Mouse (Mus musculus) MEL (cell line): ENCODE results near the gene Usf3. TPM values are rescaled to one million over a fixed set of nuclear protein-coding genes. Genes with fewer than 3 reads are reported as not detected.

Source experiments
- DNase-seq: peaks from one replicate; pipeline ENCODE4 v3.0.0; 2011; ENCODE audit warnings: low read depth, low spot score
- H3K27ac ChIP-seq: 2 replicates; pipeline ENCODE4 v1.5.1; 2012; ENCODE audit warnings: low read depth, mild to moderate bottlenecking, control low read depth, low read length, moderate library complexity; ENCODE audit not compliant: control insufficient read depth
- H3K27me3 ChIP-seq, 2 experiments: fragments of 150-350 bp in 1 of 2; sonication (generic) in 1 of 2; 2 replicates each; pipeline ENCODE4 v1.6.1; 2012; ENCODE audit warnings: low read length in 2 of 2, mild to moderate bottlenecking in 2 of 2, improper control_type of control experiment in 1 of 2, moderate library complexity in 1 of 2; ENCODE audit not compliant: insufficient read depth in 2 of 2, control insufficient read depth in 1 of 2
- H3K36me3 ChIP-seq, 2 experiments: 2 replicates each; pipeline ENCODE4 v1.6.1; 2012 to 2014; ENCODE audit warnings: low read length in 2 of 2, improper control_type of control experiment in 1 of 2, inconsistent platforms in 1 of 2, mild to moderate bottlenecking in 1 of 2; ENCODE audit not compliant: insufficient read depth in 2 of 2, control insufficient read depth in 1 of 2
- H3K4me1 ChIP-seq, 2 experiments: fragments of 150-350 bp in 1 of 2; sonication (generic) in 1 of 2; 2 replicates each; pipeline ENCODE4 v1.6.1; 2012; ENCODE audit warnings: low read length in 2 of 2, improper control_type of control experiment in 1 of 2, mild to moderate bottlenecking in 1 of 2; ENCODE audit not compliant: insufficient read depth in 2 of 2, control insufficient read depth in 1 of 2
- H3K4me3 ChIP-seq, 2 experiments: fragments of 150-350 bp in 1 of 2; sonication (generic) in 1 of 2; 2 replicates each; pipeline ENCODE4 v1.5.1; 2012; ENCODE audit warnings: low read depth in 2 of 2, low read length in 2 of 2, mild to moderate bottlenecking in 2 of 2, moderate library complexity in 2 of 2, control low read depth in 1 of 2, improper control_type of control experiment in 1 of 2; ENCODE audit not compliant: control insufficient read depth in 1 of 2, insufficient read depth in 1 of 2
- H3K79me2 ChIP-seq: 2 replicates; pipeline ENCODE4 v1.6.1; 2012; ENCODE audit warnings: mild to moderate bottlenecking, low read length, moderate library complexity; ENCODE audit not compliant: control insufficient read depth, poor library complexity, insufficient read depth
- H3K9ac ChIP-seq: 2 replicates; pipeline ENCODE4 v1.6.1; 2012; ENCODE audit warnings: low read depth, mild to moderate bottlenecking, control low read depth, low read length, moderate library complexity; ENCODE audit not compliant: control insufficient read depth, poor library complexity, severe bottlenecking
- H3K9me3 ChIP-seq: fragments of 150-350 bp; sonication (generic); replicated peaks from 2 replicates; pipeline ENCODE4 v1.6.1; 2012; ENCODE audit warnings: mild to moderate bottlenecking, low read length, improper control_type of control experiment, moderate library complexity; ENCODE audit not compliant: insufficient read depth
- E2F4 ChIP-seq: IDR thresholded peaks from 2 replicates; pipeline ENCODE4 v1.6.1; 2011; ENCODE audit warnings: low read depth, low read length, improper control_type of control experiment, borderline replicate concordance
- EP300 ChIP-seq, 2 experiments: IDR thresholded peaks; 2 replicates each; pipeline ENCODE4 v1.6.1; 2011; ENCODE audit warnings: improper control_type of control experiment in 2 of 2, low read length in 2 of 2, low read depth in 1 of 2, mild to moderate bottlenecking in 1 of 2
- ETS1 ChIP-seq: IDR thresholded peaks from 2 replicates; pipeline ENCODE4 v1.6.1; 2012; ENCODE audit warnings: low read depth, mild to moderate bottlenecking, inconsistent platforms, low read length, improper control_type of control experiment, moderate library complexity
- HCFC1 ChIP-seq: IDR thresholded peaks from 2 replicates; pipeline ENCODE4 v1.6.1; 2012; ENCODE audit warnings: low read depth, mild to moderate bottlenecking, inconsistent platforms, low read length, improper control_type of control experiment, moderate library complexity
- MAFK ChIP-seq: IDR thresholded peaks from 2 replicates; pipeline ENCODE4 v1.6.1; 2011; ENCODE audit warnings: low read depth, mild to moderate bottlenecking, low read length, improper control_type of control experiment, borderline replicate concordance
- MAX ChIP-seq: IDR thresholded peaks from 2 replicates; pipeline ENCODE4 v1.6.1; 2011; ENCODE audit warnings: low read length, improper control_type of control experiment
- MAZ ChIP-seq: IDR thresholded peaks from 2 replicates; pipeline ENCODE4 v1.6.1; 2012; ENCODE audit warnings: low read depth, mild to moderate bottlenecking, inconsistent platforms, low read length, improper control_type of control experiment
- MEF2A ChIP-seq: IDR thresholded peaks from 2 replicates; pipeline ENCODE4 v1.6.1; 2014; ENCODE audit warnings: low read depth, mild to moderate bottlenecking, inconsistent platforms, low read length, improper control_type of control experiment; ENCODE audit not compliant: poor library complexity, insufficient replicate concordance, severe bottlenecking; ENCODE audit errors: extremely low read depth
- MYC ChIP-seq: IDR thresholded peaks from 2 replicates; pipeline ENCODE4 v1.6.1; 2011; ENCODE audit warnings: low read depth, mild to moderate bottlenecking, low read length, improper control_type of control experiment, moderate library complexity
- POLR2A ChIP-seq, 2 experiments: IDR thresholded peaks; 2 replicates each; pipeline ENCODE4 v1.6.1; 2011 to 2012; ENCODE audit warnings: low read length in 2 of 2, mild to moderate bottlenecking in 2 of 2, control low read depth in 1 of 2, improper control_type of control experiment in 1 of 2, low read depth in 1 of 2, moderate library complexity in 1 of 2; ENCODE audit not compliant: control insufficient read depth in 1 of 2, insufficient read depth in 1 of 2, poor library complexity in 1 of 2
- POLR2AphosphoS5 ChIP-seq: IDR thresholded peaks from 2 replicates; pipeline ENCODE4 v1.6.1; 2012; ENCODE audit warnings: low read depth, borderline replicate concordance, mild to moderate bottlenecking, inconsistent platforms, low read length, moderate library complexity, mixed read lengths
- RAD21 ChIP-seq: IDR thresholded peaks from 2 replicates; pipeline ENCODE4 v1.6.1; 2011; ENCODE audit warnings: mild to moderate bottlenecking, low read depth, low read length, improper control_type of control experiment
- UBTF ChIP-seq: IDR thresholded peaks from 2 replicates; pipeline ENCODE4 v1.6.1; 2012; ENCODE audit warnings: low read depth, mild to moderate bottlenecking, inconsistent platforms, low read length, improper control_type of control experiment, moderate library complexity, borderline replicate concordance; ENCODE audit not compliant: insufficient read depth
- USF1 ChIP-seq: IDR thresholded peaks from 2 replicates; pipeline ENCODE4 v1.6.1; 2014; ENCODE audit warnings: low read depth, mild to moderate bottlenecking, inconsistent platforms, low read length, improper control_type of control experiment, moderate library complexity
- ZKSCAN1 ChIP-seq: IDR thresholded peaks from 2 replicates; pipeline ENCODE4 v1.6.1; 2012; ENCODE audit warnings: low read depth, mild to moderate bottlenecking, inconsistent platforms, low read length, improper control_type of control experiment, moderate library complexity
- polyA plus RNA-seq, 2 experiments: library from polyadenylated mRNA; stranded (reverse) in 1 of 2; unstranded in 1 of 2; fragments of >175 nt in 1 of 2; fragments of >200 nt in 1 of 2; gene quantifications; 2 replicates each; pipeline versions ENCODE4 v1.2.1 to v1.2.4; 2012; ENCODE audit warnings: low replicate concordance in 2 of 2, low read depth in 1 of 2; ENCODE audit not compliant: insufficient read length in 2 of 2, insufficient read depth in 1 of 2, missing spikeins in 1 of 2
- total RNA-seq: library from RNA; depleted of rRNA; stranded (reverse); fragments of 300-350 nt; gene quantifications from 2 replicates; pipeline ENCODE4 v1.2.3, GENCODE M21; 2012

Gene Usf3
- total and polyA plus RNA-seq, 3 experiments, result 3.4 to 89.6 (median 11.0) TPM

DNA sequence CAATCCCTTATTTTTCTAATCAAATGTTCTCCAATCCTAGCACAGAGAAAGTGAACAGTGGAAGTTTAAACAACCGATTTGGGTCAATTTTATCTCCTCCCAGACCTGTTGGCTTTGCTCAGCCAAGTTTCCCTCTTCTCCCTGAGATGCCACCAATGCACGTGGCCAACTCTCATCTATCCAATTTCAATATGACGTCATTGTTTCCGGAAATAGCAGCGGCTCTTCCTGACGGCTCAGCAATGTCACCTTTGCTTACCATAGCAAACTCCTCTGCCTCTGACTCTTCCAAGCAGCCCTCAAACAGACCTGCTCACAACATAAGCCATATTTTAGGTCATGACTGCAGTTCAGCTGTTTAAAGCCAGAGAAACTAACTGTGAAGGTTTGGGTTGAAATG is 48.4 kb downstream of the Usf3 start:
- Histone ChIP-seq H3K27me3 (no peaks in the 10 kb centered on the region), H3K4me1 (no peaks in the 10 kb centered on the region), H3K36me3 (no peaks in the 10 kb centered on the region), H3K9me3 (no peaks in the 10 kb centered on the region), H3K27ac (no peak overlapping the region), H3K9ac (no peak overlapping the region), H3K4me3 (no peak overlapping the region), H3K79me2 (no peaks in the 10 kb centered on the region)
- no peak for TF ChIP-seq EP300 (IDR thresholded peaks at IDR 0.05; ENCODE audit: low read depth in 1 of 2, low read length in 2 of 2)
- TF ChIP-seq MYC, result no peak
- no peak for TF ChIP-seq MEF2A
- TF ChIP-seq ZKSCAN1, result no peak
- TF ChIP-seq USF1, result no peak
- no peak for TF ChIP-seq HCFC1
- TF ChIP-seq MAZ, result no peak
- no peak for TF ChIP-seq MAX
- no peak for TF ChIP-seq MAFK
- no peak for TF ChIP-seq E2F4
- no peak for TF ChIP-seq POLR2A (IDR thresholded peaks at IDR 0.05; ENCODE audit: control insufficient read depth in 1 of 2, insufficient read depth in 1 of 2, low read depth in 1 of 2, low read length in 2 of 2, poor library complexity in 1 of 2)
- TF ChIP-seq UBTF, result no peak
- DNase-seq, result no peak

DNA sequence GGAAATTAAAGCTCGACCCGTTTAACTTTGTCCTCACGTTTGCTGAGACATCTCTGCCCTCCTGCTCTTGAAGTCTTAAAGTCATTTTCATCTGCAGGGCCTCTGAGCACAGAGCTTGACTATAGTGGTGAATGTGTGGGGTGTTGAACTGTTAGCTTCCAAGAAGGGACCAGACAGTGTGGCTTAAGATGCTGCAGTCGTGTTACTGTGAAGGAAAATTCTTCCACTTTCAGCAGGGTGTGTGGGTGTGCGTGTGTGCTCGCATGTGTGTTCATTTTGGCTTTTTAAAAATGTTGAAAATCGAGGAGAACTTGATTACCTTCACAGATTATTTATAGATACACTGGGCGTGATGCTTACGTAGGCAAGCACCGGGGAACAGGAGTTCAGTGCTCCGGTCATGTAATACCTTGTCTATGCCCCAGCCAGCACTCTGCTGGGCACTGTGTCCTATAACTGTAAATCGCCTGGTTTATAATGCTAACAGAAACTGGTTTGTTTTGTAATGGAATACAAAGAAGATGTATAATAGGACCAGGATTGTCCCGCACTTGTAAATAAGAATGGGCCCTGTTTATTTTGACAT is 53.8 kb downstream of the Usf3 start:
- no peaks in the 10 kb centered on the region for H3K79me2 ChIP-seq
- H3K9ac ChIP-seq, result no peak overlapping the region
- no peaks in the 10 kb centered on the region for H3K9me3 ChIP-seq
- no peak overlapping the region for H3K27ac ChIP-seq
- no peak for DNase-seq
- H3K27me3 ChIP-seq, result no peaks in the 10 kb centered on the region
- TF ChIP-seq RAD21 (no peak), POLR2AphosphoS5 (no peak), UBTF (no peak), ETS1 (no peak)
- no peak overlapping the region for H3K4me3 ChIP-seq
- H3K36me3 ChIP-seq, result no peaks in the 10 kb centered on the region
- H3K4me1 ChIP-seq, result no peaks in the 10 kb centered on the region
